Mouse (Mus musculus): Measurements from ENCODE around the gene Rxylt1. TPM values are rescaled to one million over a fixed set of nuclear protein-coding genes. Genes with fewer than 3 reads are reported as not detected.

The Rxylt1 gene
- polyA plus RNA-seq (2014; fragmentation: Illumina TruSeq; extraction: RNeasy Lipid Tissue Mini Kit (QIAGEN cat#74804)): 181 TPM

GRCm38 (mm10) chr10:122096980-122097844, at the start of gene Rxylt1:
Gene Rxylt1, minus strand, starts transcription at chr10:122097371.

GRCm38 (mm10) chr10:122046904-122047726, 50.1 kb downstream of the Rxylt1 start, which contains the start of gene Srgap1:
Gene Srgap1, minus strand, starts transcription at chr10:122047315.

Other genes starting within 250 kb of the Rxylt1 start
- 3.5 TPM for gene Srgap1, start 50.1 kb downstream of the Rxylt1 start, polyA plus RNA-seq (2014; fragmentation: Illumina TruSeq; extraction: RNeasy Lipid Tissue Mini Kit (QIAGEN cat#74804))